In genomic region chr12:117262003-117262402, GRCm38 (mm10) we compare ENCODE assay signal across 14 mouse cellular contexts.
DNase-seq lines count a peak whose midpoint lies in the region; ATAC-seq and TF ChIP-seq lines count a peak whose summit lies in the region.
"Had no signal": no experiment of that assay in that cellular context is flagged by ENCODE, and none has a peak within 500 bp of the region (broad histone marks: within the 10 kb centered on the region; RNA-seq: fewer than 3 reads in every experiment).

No protein-coding gene starts in this region.

- H3K9ac ChIP-seq in midbrain, embryonic 13.5 days (replicated peaks), result no peak overlapping the region
- H3K9ac ChIP-seq: heart, embryonic 12.5 days; liver, embryonic 12.5 days had no signal

- H3K4me2 ChIP-seq in midbrain, embryonic 13.5 days (replicated peaks), result no peak overlapping the region
- H3K4me2 ChIP-seq: heart, embryonic 12.5 days; liver, embryonic 12.5 days had no signal

- no peak overlapping the region for H3K4me3 ChIP-seq in layer of hippocampus, adult 2 months
- H3K4me3 ChIP-seq in midbrain, embryonic 13.5 days (replicated peaks), result no peak overlapping the region
- no peak overlapping the region for H3K4me3 ChIP-seq in kidney, adult 2 months (ENCODE audit: insufficient read depth, low read depth, low read length)
- H3K4me3 ChIP-seq: heart, embryonic 12.5 days; liver, embryonic 12.5 days had no signal

- H3K36me3 ChIP-seq in midbrain, embryonic 13.5 days, result peaks cover 35% of the 10 kb centered on the region
- H3K36me3 ChIP-seq in kidney, adult 2 months (ENCODE audit: control insufficient read depth, insufficient read depth, low read length), result no peaks in the 10 kb centered on the region
- H3K36me3 ChIP-seq: heart, embryonic 12.5 days; liver, embryonic 12.5 days had no signal

- ATAC-seq in midbrain, embryonic 13.5 days, result no peak
- no peak for ATAC-seq in activated CD4-positive, CD25-positive, alpha-beta regulatory T cell, adult 4 months
- ATAC-seq: lung, postnatal 0 days had no signal

- H3K27ac ChIP-seq in layer of hippocampus, adult 2 months, result peak overlapping the region; percentile 68
- H3K27ac ChIP-seq in midbrain, embryonic 13.5 days, result peak overlapping the region; percentile 69
- H3K27ac ChIP-seq in kidney, adult 2 months (ENCODE audit: insufficient read depth, low read depth, low read length), result no peak overlapping the region
- H3K27ac ChIP-seq: liver, embryonic 12.5 days had no signal

- no peak for DNase-seq in layer of hippocampus, adult 2 months (ENCODE audit: low spot score in 2 of 2)
- DNase-seq in layer of hippocampus, adult 9-11 months, result no peak
- DNase-seq in cerebellum, adult 11-12 months, result peak; percentile 79
- DNase-seq in cerebellum, postnatal 25 days, result peak; percentile 60 to 70
- no peak for DNase-seq in kidney, adult 2 months
- DNase-seq: gastrocnemius, postnatal 36 days; heart, postnatal 4 days; retina, postnatal 1 day had no signal

- no peak for TF ChIP-seq CTCF in layer of hippocampus, adult 2 months (conservative IDR thresholded peaks at IDR 0.05)
- no peak for TF ChIP-seq CTCF in kidney, adult 2 months (conservative IDR thresholded peaks at IDR 0.05; ENCODE audit: insufficient read depth, insufficient read length, low read depth, low read length)

- peaks cover 77% of the 10 kb centered on the region for H3K4me1 ChIP-seq in midbrain, embryonic 13.5 days (replicated peaks)
- no peaks in the 10 kb centered on the region for H3K4me1 ChIP-seq in kidney, adult 2 months (ENCODE audit: control insufficient read depth, insufficient read depth, low read length)
- H3K4me1 ChIP-seq: megakaryocyte, embryonic 14.5 days had no signal

- H3K27me3 ChIP-seq in midbrain, embryonic 13.5 days, result no peaks in the 10 kb centered on the region
- H3K27me3 ChIP-seq in kidney, adult 2 months (replicated peaks; ENCODE audit: control insufficient read depth, insufficient read depth, low read length), result no peaks in the 10 kb centered on the region
- H3K27me3 ChIP-seq: megakaryocyte, embryonic 14.5 days had no signal

- no peaks in the 10 kb centered on the region for H3K9me3 ChIP-seq in midbrain, embryonic 13.5 days
- H3K9me3 ChIP-seq: heart, embryonic 12.5 days; liver, embryonic 12.5 days; megakaryocyte, embryonic 14.5 days had no signal

- 69% methylated on average over 2 of the region's 2 CpGs for WGBS in midbrain, embryonic 13.5 days
- 89% methylated on average over 2 of the region's 2 CpGs for WGBS in kidney, adult 2 months

- TF ChIP-seq POLR2A in kidney, adult 2 months (IDR thresholded peaks at IDR 0.05; ENCODE audit: low read depth, low read length), result no peak

Comparison
In these comparisons a context has a peak if more than half of its experiments do, and no peak if none do; other contexts are left out.
1. DNase-seq: peak in cerebellum, adult 11-12 months (single experiment) and cerebellum, postnatal 25 days (2 of 2); none in layer of hippocampus, adult 2 months (0 of 2), layer of hippocampus, adult 9-11 months (single experiment) and kidney, adult 2 months (single experiment).